Mouse (Mus musculus) MEL (cell line): ENCODE measurements at regions not wholly inside any gene's neighbourhood (a gene's known extent, or its start where the extent isn't known, plus 50 kb on each side); places are given as distances from the start of the nearest gene placed in this dataset.

Source experiments
- DNase-seq: peaks from one replicate; pipeline ENCODE4 v3.0.0; 2011; ENCODE audit warnings: low read depth, low spot score
- H3K27ac ChIP-seq: 2 replicates; pipeline ENCODE4 v1.5.1; 2012; ENCODE audit warnings: low read depth, mild to moderate bottlenecking, control low read depth, low read length, moderate library complexity; ENCODE audit not compliant: control insufficient read depth
- H3K27me3 ChIP-seq, 2 experiments: fragments of 150-350 bp in 1 of 2; sonication (generic) in 1 of 2; 2 replicates each; pipeline ENCODE4 v1.6.1; 2012; ENCODE audit warnings: low read length in 2 of 2, mild to moderate bottlenecking in 2 of 2, improper control_type of control experiment in 1 of 2, moderate library complexity in 1 of 2; ENCODE audit not compliant: insufficient read depth in 2 of 2, control insufficient read depth in 1 of 2
- H3K36me3 ChIP-seq, 2 experiments: 2 replicates each; pipeline ENCODE4 v1.6.1; 2012 to 2014; ENCODE audit warnings: low read length in 2 of 2, improper control_type of control experiment in 1 of 2, inconsistent platforms in 1 of 2, mild to moderate bottlenecking in 1 of 2; ENCODE audit not compliant: insufficient read depth in 2 of 2, control insufficient read depth in 1 of 2
- H3K4me1 ChIP-seq, 2 experiments: fragments of 150-350 bp in 1 of 2; sonication (generic) in 1 of 2; 2 replicates each; pipeline ENCODE4 v1.6.1; 2012; ENCODE audit warnings: low read length in 2 of 2, improper control_type of control experiment in 1 of 2, mild to moderate bottlenecking in 1 of 2; ENCODE audit not compliant: insufficient read depth in 2 of 2, control insufficient read depth in 1 of 2
- H3K4me3 ChIP-seq, 2 experiments: fragments of 150-350 bp in 1 of 2; sonication (generic) in 1 of 2; 2 replicates each; pipeline ENCODE4 v1.5.1; 2012; ENCODE audit warnings: low read depth in 2 of 2, low read length in 2 of 2, mild to moderate bottlenecking in 2 of 2, moderate library complexity in 2 of 2, control low read depth in 1 of 2, improper control_type of control experiment in 1 of 2; ENCODE audit not compliant: control insufficient read depth in 1 of 2, insufficient read depth in 1 of 2
- H3K79me2 ChIP-seq: 2 replicates; pipeline ENCODE4 v1.6.1; 2012; ENCODE audit warnings: mild to moderate bottlenecking, low read length, moderate library complexity; ENCODE audit not compliant: control insufficient read depth, poor library complexity, insufficient read depth
- H3K9ac ChIP-seq: 2 replicates; pipeline ENCODE4 v1.6.1; 2012; ENCODE audit warnings: low read depth, mild to moderate bottlenecking, control low read depth, low read length, moderate library complexity; ENCODE audit not compliant: control insufficient read depth, poor library complexity, severe bottlenecking
- H3K9me3 ChIP-seq: fragments of 150-350 bp; sonication (generic); replicated peaks from 2 replicates; pipeline ENCODE4 v1.6.1; 2012; ENCODE audit warnings: mild to moderate bottlenecking, low read length, improper control_type of control experiment, moderate library complexity; ENCODE audit not compliant: insufficient read depth
- BHLHE40 ChIP-seq: IDR thresholded peaks from 2 replicates; pipeline ENCODE4 v1.6.1; 2012; ENCODE audit warnings: low read depth, mild to moderate bottlenecking, inconsistent platforms, low read length, improper control_type of control experiment, borderline replicate concordance
- CHD1 ChIP-seq: IDR thresholded peaks from 2 replicates; pipeline ENCODE4 v1.6.1; 2012; ENCODE audit warnings: low read depth, mild to moderate bottlenecking, inconsistent platforms, low read length, improper control_type of control experiment
- ELF1 ChIP-seq: IDR thresholded peaks from 2 replicates; pipeline ENCODE4 v1.6.1; 2014; ENCODE audit warnings: low read depth, mild to moderate bottlenecking, inconsistent platforms, low read length, improper control_type of control experiment, moderate library complexity
- GABPA ChIP-seq: IDR thresholded peaks from 2 replicates; pipeline ENCODE4 v1.6.1; 2012; ENCODE audit warnings: low read depth, mild to moderate bottlenecking, inconsistent platforms, low read length, improper control_type of control experiment, moderate library complexity
- GATA1 ChIP-seq: IDR thresholded peaks from 2 replicates; pipeline ENCODE4 v1.6.1; 2011; ENCODE audit warnings: low read depth, low read length, improper control_type of control experiment
- HCFC1 ChIP-seq: IDR thresholded peaks from 2 replicates; pipeline ENCODE4 v1.6.1; 2012; ENCODE audit warnings: low read depth, mild to moderate bottlenecking, inconsistent platforms, low read length, improper control_type of control experiment, moderate library complexity
- MAX ChIP-seq: IDR thresholded peaks from 2 replicates; pipeline ENCODE4 v1.6.1; 2011; ENCODE audit warnings: low read length, improper control_type of control experiment
- MAZ ChIP-seq: IDR thresholded peaks from 2 replicates; pipeline ENCODE4 v1.6.1; 2012; ENCODE audit warnings: low read depth, mild to moderate bottlenecking, inconsistent platforms, low read length, improper control_type of control experiment
- MXI1 ChIP-seq: IDR thresholded peaks from 2 replicates; pipeline ENCODE4 v1.6.1; 2011; ENCODE audit warnings: mild to moderate bottlenecking, low read depth, low read length, improper control_type of control experiment
- MYB ChIP-seq: IDR thresholded peaks from 2 replicates; pipeline ENCODE4 v1.6.1; 2011; ENCODE audit warnings: mild to moderate bottlenecking, low read depth, low read length, improper control_type of control experiment
- POLR2AphosphoS5 ChIP-seq: IDR thresholded peaks from 2 replicates; pipeline ENCODE4 v1.6.1; 2012; ENCODE audit warnings: low read depth, borderline replicate concordance, mild to moderate bottlenecking, inconsistent platforms, low read length, moderate library complexity, mixed read lengths
- RCOR1 ChIP-seq: IDR thresholded peaks from 2 replicates; pipeline ENCODE4 v1.6.1; 2012; ENCODE audit warnings: low read depth, mild to moderate bottlenecking, inconsistent platforms, low read length, improper control_type of control experiment
- SIN3A ChIP-seq: IDR thresholded peaks from 2 replicates; pipeline ENCODE4 v1.6.1; 2012; ENCODE audit warnings: low read length, improper control_type of control experiment, inconsistent platforms
- TAL1 ChIP-seq: IDR thresholded peaks from 2 replicates; pipeline ENCODE4 v1.6.1; 2012; ENCODE audit warnings: mild to moderate bottlenecking, inconsistent platforms, low read length, moderate library complexity, mixed read lengths
- TBP ChIP-seq: IDR thresholded peaks from 2 replicates; pipeline ENCODE4 v1.8.0; 2011; ENCODE audit warnings: low read depth, low read length, improper control_type of control experiment
- TCF12 ChIP-seq: IDR thresholded peaks from 2 replicates; pipeline ENCODE4 v1.6.1; 2014; ENCODE audit warnings: low read depth, mild to moderate bottlenecking, inconsistent platforms, low read length, improper control_type of control experiment, moderate library complexity
- UBTF ChIP-seq: IDR thresholded peaks from 2 replicates; pipeline ENCODE4 v1.6.1; 2012; ENCODE audit warnings: low read depth, mild to moderate bottlenecking, inconsistent platforms, low read length, improper control_type of control experiment, moderate library complexity, borderline replicate concordance; ENCODE audit not compliant: insufficient read depth
- ZKSCAN1 ChIP-seq: IDR thresholded peaks from 2 replicates; pipeline ENCODE4 v1.6.1; 2012; ENCODE audit warnings: low read depth, mild to moderate bottlenecking, inconsistent platforms, low read length, improper control_type of control experiment, moderate library complexity
- ZMIZ1 ChIP-seq: IDR thresholded peaks from 2 replicates; pipeline ENCODE4 v1.6.1; 2012; ENCODE audit warnings: low read depth, mild to moderate bottlenecking, inconsistent platforms, low read length, improper control_type of control experiment, moderate library complexity
- ZNF384 ChIP-seq: IDR thresholded peaks from 2 replicates; pipeline ENCODE4 v1.6.1; 2012; ENCODE audit warnings: low read depth, mild to moderate bottlenecking, inconsistent platforms, low read length, improper control_type of control experiment

DNA sequence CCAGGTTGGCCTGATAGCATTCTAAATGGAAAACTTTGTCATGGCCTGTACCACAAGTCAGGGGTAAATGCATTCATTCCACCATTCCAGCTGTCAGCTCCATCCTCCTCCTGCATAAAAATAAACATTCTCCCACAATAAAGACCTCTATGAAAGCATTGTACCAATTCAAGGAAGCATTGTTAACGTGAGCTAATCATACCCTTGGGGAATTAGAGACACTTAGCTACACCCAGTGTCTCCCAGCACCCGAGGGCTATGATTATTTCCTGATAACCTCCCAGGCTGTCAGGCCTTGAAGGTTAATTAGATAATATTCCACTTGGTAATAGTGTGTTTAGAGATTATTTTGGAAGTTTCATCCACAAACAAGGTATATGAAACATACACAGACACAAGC is 182.1 kb downstream of the Ppp1r3a start:
- H3K9me3 ChIP-seq: no peaks in the 10 kb centered on the region
- no peaks in the 10 kb centered on the region for H3K4me1 ChIP-seq
- H3K9ac ChIP-seq: no peak overlapping the region
- TF ChIP-seq POLR2AphosphoS5 (no peak), HCFC1 (no peak), TBP (no peak), MAX (no peak), BHLHE40 (no peak), ZMIZ1 (no peak), ZKSCAN1 (no peak), MAZ (no peak), CHD1 (no peak), GATA1 (no peak), ZNF384 (no peak), ELF1 (no peak), MXI1 (no peak), TAL1 (no peak)
- H3K27ac ChIP-seq: no peak overlapping the region
- no peaks in the 10 kb centered on the region for H3K27me3 ChIP-seq
- H3K36me3 ChIP-seq: no peaks in the 10 kb centered on the region
- DNase-seq: no peak
- H3K79me2 ChIP-seq: no peaks in the 10 kb centered on the region
- H3K4me3 ChIP-seq: no peak overlapping the region

GRCm38 (mm10) chr6:14540333-14540732 is 214.7 kb downstream of the Ppp1r3a start:
- TF ChIP-seq MYB: no peak
- TF ChIP-seq UBTF: no peak
- TF ChIP-seq GABPA: no peak
- no peak for TF ChIP-seq MAX
- no peak for TF ChIP-seq BHLHE40
- no peak for TF ChIP-seq ZNF384
- TF ChIP-seq MAZ: no peak
- TF ChIP-seq SIN3A: no peak
- no peak for TF ChIP-seq TCF12
- TF ChIP-seq RCOR1: no peak
- H3K4me1 ChIP-seq: no peaks in the 10 kb centered on the region
- H3K79me2 ChIP-seq: no peaks in the 10 kb centered on the region
- H3K4me3 ChIP-seq: no peak overlapping the region
- no peak overlapping the region for H3K27ac ChIP-seq
- H3K27me3 ChIP-seq: no peaks in the 10 kb centered on the region
- no peaks in the 10 kb centered on the region for H3K9me3 ChIP-seq
- no peak overlapping the region for H3K9ac ChIP-seq
- DNase-seq: no peak
- H3K36me3 ChIP-seq: no peaks in the 10 kb centered on the region
